Mouse (Mus musculus) ZHBTc4 (cell line): ENCODE measurements around the gene Cdc25b.

Experiments
- DNase-seq: peaks from one replicate; pipeline ENCODE4 v3.0.0-alpha.2; 2011; ENCODE audit warnings: low read depth, low spot score

Gene Cdc25b

DNA sequence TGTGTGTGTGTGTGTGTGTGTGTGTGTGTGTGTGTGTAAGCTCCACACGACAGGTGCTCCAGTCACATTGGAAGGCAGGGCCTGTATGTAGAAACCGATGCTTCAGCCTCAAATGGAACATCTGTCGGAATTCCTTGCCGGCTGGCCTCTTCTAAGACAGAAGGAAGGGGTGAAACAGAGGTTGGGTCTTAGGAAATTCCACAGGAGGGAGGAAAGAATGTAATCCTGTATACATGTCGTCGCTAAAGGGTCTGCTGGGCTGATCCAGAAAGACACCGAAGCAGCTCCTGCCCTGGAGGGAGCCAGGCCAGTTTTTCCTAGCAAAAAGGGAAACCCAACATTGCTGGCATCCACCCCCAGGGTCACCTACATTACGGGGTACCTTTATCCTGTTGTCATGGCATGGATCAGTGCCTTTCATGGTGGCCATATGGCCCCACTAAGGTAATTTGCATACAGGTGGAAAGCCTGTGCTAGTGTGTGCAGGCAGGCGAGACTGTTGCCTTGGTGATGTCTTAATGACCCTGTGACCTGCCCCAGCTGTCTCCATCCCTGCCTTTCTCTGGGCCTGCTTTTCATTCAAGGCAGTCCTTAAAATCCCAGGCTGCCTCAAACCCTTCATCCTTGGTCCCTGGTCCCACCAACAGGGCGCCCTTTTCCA lies 3.7 kb downstream of the Cdc25b start:
- DNase-seq, result peak; percentile 41

DNA sequence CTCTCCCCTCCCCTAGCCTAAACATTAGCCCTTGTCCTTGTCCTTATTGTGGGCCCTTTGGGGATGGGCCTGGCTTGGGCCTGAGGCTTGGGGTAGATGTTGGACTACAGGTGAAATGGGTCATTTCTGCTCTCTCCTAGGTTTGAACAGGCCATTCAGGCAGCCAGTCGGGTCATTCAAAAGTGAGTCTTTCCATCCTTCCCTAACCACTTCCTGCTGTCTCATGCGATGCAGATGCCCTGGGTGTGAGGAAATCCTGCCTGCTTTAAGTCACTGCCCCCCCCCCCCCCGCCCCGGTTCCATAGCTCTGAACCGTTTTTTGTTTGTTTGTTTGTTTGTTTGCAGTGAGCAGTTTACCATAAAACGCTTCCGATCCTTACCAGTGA lies 4.2 kb downstream of the Cdc25b start:
- no peak for DNase-seq

DNA sequence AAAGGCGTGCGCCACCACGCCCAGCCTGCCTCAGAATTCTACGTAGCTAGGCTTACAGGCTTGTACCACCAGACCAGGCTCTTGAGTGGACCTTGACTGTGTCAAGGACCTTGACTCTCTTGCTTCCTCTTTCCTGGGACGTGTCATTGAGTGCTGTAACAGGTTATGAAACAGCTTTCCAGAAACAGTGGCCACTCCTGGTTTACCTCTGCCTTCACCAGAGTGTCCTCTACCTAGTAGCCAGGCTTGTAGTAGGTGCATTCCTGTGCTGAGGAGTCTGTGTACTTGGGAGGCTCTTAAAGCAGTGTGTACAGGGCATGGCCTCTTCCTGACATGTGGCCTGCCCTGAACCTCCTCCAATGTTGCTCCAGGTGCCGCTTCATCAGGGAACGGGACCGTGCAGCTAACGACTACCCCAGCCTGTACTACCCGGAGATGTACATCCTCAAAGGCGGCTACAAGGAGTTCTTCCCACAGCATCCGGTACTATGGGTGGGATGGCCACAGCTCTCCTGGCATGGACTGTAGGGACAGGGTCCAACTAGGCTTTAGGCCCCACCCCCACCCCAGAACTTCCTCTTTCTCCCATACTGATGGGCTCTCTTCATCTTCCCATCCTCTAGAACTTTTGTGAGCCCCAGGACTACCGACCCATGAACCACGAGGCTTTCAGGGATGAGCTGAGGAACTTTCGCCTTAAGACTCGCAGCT lies 10.0 kb downstream of the Cdc25b start:
- no peak for DNase-seq

DNA sequence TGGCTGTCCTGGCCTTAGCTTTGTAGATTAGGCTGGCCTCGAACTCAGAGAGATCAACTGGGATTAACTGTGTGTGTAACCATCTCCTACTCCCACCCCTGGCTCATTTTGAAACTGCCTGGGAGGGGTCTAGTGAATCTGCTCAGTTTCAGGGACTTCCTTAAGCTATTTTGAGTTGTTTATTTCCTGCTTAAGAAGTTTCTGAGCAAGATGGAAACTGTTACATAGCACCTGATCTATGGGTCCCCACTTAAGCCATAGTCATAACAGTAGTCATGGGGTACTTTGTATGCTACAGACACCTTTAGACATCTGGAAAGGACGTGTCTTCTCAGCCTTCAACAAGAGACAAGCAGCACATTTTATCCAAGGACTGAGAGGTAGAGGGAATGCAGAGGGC lies 14.0 kb downstream of the Cdc25b start:
- no peak for DNase-seq

GRCm38 (mm10) chr2:131201262-131201661 lies 14.5 kb downstream of the Cdc25b start:
- DNase-seq, result no peak

GRCm38 (mm10) chr2:131203816-131204409 lies 17.2 kb downstream of the Cdc25b start:
- no peak for DNase-seq

GRCm38 (mm10) chr2:131204410-131204981 lies 17.7 kb downstream of the Cdc25b start:
- DNase-seq, result peak; percentile 71

DNA sequence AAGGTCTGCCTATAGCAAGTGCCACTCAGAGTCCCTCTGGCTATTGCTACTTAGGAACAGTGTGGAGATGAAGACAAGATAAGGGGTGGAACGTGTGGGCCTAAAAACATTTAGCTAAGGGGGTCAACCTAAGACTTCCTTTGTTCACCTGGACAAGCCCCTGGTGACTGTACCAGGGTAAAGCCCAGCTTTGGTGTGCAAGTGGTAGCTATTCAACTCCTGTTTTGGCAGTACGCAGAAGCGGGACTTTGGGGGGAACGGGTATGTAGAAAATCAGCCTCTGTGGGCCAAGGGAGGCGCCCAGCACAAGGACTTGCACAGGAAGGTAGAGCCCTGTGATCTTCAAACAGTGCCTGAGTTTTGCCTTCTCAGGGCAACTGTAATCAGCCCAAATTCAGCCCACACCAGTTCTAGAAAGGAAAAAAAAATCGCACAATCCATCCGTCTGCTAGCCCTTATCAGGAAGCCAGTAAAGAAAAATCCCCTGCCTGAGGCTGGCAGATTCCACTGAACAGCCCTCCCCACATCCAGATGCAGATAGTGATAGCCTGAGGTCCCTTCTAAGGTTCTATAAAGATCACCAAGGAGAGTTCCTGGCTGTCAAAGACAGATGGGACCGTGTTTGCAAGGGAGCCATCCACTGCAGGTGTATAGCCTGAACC lies 18.9 kb downstream of the Cdc25b start:
- DNase-seq, result no peak

DNA sequence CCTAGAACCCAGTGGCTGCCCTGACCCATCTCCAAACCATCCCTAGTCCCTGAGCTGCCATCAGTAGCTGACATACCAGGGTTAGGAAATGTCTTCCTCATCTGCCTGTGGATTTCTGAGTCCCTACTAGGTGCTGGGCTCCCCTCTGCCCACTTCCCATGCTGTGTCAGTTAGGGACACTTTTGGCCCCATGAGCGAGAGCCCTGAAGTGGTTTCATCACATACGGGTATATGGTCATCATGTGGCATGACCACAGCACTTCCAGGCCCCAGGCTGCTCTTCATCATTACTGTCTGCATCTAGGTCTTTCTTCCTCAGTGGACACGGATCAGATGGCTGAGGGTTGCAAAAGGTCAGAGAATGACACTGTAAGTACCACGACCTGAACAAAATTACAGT lies 20.0 kb downstream of the Cdc25b start, which contains the start of gene Ap5s1:
Gene Ap5s1 (plus strand): TSS at position 301 of the 400 bp plus-strand sequence.
- DNase-seq, result no peak

- no peak for DNase-seq
Measured at GRCm38 (mm10) chr2:131208356-131208755, 21.6 kb downstream of the Cdc25b start.

DNA sequence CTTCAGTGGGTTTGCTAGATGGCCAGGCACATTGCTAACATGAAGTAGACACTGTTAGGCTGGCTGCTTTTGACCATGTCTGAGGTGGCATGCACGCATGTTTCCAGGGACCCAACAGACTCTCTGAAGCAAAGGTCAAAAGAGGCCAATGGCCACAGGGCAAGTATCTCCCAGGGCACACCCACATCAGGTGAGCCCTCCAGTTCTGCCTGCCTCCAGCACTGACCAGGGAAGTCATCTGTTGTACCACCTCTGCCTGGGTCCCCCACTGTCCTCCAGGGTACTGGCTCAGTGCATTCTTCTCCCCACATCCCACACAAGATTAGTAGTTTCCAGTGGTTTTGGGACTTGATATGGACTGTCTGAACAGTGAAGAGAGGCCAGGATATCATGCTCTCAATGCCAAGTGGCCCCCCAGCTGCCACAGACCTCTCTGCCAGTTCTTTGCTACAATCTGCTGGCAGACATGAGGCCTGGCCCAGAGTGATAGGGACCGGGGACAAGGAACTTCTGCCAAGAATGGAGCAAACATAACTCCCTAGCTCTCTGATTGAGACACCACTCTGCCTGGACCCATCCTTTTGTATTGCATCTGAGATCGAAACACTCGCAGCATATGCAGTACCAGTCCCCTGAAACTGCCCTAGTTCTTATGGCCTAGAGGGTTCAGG lies 22.5 kb downstream of the Cdc25b start:
- DNase-seq, result no peak

DNA sequence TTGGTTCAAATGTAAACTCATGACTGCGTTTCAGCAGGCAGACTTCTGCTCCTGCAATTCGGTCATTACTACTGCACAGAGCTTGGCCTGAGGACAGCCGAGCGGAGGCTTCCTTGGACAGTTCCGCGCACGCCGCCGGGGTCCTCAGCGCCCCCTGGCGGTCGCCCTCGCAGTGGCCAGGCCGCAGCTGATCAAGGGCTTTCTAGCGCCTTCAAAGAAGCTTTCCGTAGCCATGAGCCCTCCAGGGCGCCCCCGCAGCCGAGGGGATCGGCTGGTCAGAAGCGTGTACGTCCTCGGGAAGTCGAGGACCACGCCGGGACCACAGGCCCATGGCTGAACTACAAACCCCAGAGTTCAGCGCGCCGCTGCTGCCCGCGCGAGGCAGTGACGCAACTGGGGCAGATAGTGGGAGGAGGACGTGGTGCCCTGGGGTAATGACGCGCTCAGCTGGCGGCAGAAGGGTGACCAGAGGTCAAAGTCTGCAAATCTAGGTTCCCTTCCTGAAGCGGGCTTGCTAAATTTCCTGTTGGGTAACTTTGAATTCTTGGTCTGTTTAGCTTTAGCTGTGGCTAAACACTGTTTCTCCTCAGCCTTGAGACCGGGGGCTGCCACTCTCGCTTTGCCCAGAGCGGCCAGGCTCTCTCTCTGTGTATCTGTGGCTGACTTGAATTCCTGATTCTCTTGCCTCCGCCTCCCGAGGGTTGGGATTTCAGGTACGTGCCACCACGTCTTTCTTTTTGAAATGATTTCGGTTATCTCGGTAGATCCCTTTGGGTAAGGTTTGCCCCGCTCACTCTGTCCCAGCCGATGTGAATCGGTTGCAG lies 23.4 kb downstream of the Cdc25b start:
- DNase-seq, result peak; percentile 96

DNA sequence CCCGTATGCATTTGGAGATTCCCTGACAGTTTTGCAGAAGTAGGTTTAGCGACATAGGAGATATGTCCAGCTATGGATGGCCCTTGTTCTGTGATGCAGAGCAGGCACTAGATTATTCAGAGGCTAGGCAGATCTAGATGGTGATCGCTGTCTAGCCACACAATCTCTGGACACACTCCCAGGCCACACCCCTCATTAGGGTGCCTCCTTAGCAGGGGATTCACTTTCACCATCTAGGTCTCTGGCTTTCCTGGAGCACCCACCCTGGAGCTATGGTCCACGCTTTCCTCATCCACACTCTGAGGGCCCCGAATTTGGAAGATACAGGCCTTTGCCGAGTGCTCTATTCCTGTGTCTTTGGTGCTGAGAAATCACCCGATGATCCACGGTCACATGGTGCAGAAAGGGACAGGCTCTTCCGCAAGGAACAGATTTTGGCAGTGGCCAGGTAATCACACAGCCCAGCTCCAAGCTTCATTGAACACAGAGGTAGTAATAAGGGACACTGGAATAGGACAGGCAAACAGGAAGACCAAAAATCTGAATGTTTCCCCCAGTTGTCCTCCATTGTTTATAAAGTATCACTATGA lies 24.4 kb downstream of the Cdc25b start:
- DNase-seq, result no peak

DNA sequence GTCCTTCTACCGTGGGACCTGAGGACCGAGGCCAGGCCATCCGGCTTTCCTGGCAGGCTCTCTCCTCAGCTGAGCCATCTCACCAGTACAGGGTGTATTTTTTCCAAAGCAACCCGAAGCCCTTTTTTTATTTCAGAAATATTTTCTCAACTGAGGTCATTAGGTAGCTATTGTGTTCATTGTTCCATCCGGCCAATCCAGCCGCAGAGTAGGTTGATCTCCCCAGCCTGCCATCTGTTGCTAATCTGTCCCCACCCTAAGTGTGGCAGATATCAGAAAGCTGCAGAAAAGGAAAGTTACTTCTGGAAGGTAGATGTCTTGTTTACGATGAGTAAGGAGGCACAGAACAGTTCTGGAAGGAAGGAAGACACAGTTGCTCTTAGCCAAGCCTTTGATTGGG lies 27.0 kb downstream of the Cdc25b start:
- DNase-seq, result no peak

GRCm38 (mm10) chr2:131215941-131216858 lies 29.5 kb downstream of the Cdc25b start:
- no peak for DNase-seq

- no peak for DNase-seq
Measured at GRCm38 (mm10) chr2:131220030-131220429, 33.3 kb downstream of the Cdc25b start.

GRCm38 (mm10) chr2:131221853-131222515 lies 35.2 kb downstream of the Cdc25b start:
- no peak for DNase-seq

- DNase-seq, result no peak
Measured at GRCm38 (mm10) chr2:131222562-131222961, 35.8 kb downstream of the Cdc25b start.

GRCm38 (mm10) chr2:131223569-131223968 lies 36.8 kb downstream of the Cdc25b start:
- no peak for DNase-seq
